Mouse (Mus musculus) embryonic fibroblast, embryonic 13.5 days (primary cell): ENCODE results near the gene Lipo2.
"Not testable (repeated sequence)": the region's sequence is repeated elsewhere in the genome, so short reads cannot be mapped to it uniquely, and the experiment has no call there.

Experiments used
- CTCF ChIP-seq: IDR thresholded peaks from 2 replicates; pipeline ENCODE4 v1.5.1; 2011; ENCODE audit warnings: mild to moderate bottlenecking, control low read depth, low read length, moderate library complexity, borderline replicate concordance; ENCODE audit not compliant: insufficient read depth
- POLR2A ChIP-seq: IDR thresholded peaks from 2 replicates; pipeline ENCODE4 v1.6.1; 2011; ENCODE audit warnings: low read depth, mild to moderate bottlenecking, control low read depth, low read length, moderate library complexity

DNA sequence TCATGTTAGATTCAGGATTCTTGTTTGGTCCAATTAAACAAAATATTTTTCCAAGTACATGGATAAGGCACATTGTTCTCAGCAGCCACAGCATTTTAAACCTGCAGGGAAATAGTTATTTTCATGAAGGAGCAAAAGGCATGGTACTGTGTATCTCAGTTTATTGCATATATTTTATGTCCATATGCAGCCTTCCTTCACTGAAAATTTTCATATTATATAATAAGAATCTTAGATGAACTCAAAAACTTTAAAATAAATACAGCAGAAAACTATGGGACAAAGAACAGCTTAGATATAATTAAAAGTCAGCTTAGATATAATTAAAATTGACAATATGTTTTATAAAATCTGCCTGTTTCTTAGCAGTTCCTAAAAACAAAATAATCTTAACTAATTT lies 36.2 kb upstream of the Lipo2 start, which contains the start of gene Lipo1:
- not testable (repeated sequence) for TF ChIP-seq POLR2A, CTCF
